Mouse (Mus musculus) yolk sac, embryonic 10.5 days (tissue): ENCODE measurements around the gene Pias4.
A peak's percentile ranks its signal among the peaks of the same experiment; 100 is the strongest.
"Not testable (repeated sequence)": the region's sequence is repeated elsewhere in the genome, so short reads cannot be mapped to it uniquely, and the experiment has no call there.

Experiments
- DNase-seq: peaks from one replicate; pipeline ENCODE4 v3.0.0-alpha.2; 2017; ENCODE audit warnings: low spot score

Gene Pias4

GRCm38 (mm10) chr10:81190912-81191321 lies 23.2 kb upstream of the Pias4 start:
- DNase-seq: no peak

- DNase-seq: no peak
Observed at GRCm38 (mm10) chr10:81190236-81190911, 22.7 kb upstream of the Pias4 start.

- DNase-seq: no peak
Observed at GRCm38 (mm10) chr10:81189821-81190220, 22.1 kb upstream of the Pias4 start.

GRCm38 (mm10) chr10:81187161-81187560 lies 19.4 kb upstream of the Pias4 start:
- DNase-seq: no peak

- DNase-seq: peak; percentile 78
Observed at GRCm38 (mm10) chr10:81184765-81185164, 17.0 kb upstream of the Pias4 start.

- DNase-seq: no peak
Observed at GRCm38 (mm10) chr10:81183805-81184204, 16.1 kb upstream of the Pias4 start, which contains the start of gene 4930442H23Rik. TSS of gene 4930442H23Rik (minus strand) at chr10:81183849.

- DNase-seq: peak; percentile 99
Observed at GRCm38 (mm10) chr10:81182336-81183333, 14.9 kb upstream of the Pias4 start, which contains the start of gene Dapk3. TSS of gene Dapk3 (plus strand) at chr10:81183005.

GRCm38 (mm10) chr10:81181860-81182259 lies 14.1 kb upstream of the Pias4 start:
- not testable (repeated sequence) for DNase-seq

GRCm38 (mm10) chr10:81180946-81181345 lies 13.2 kb upstream of the Pias4 start:
- no peak for DNase-seq

GRCm38 (mm10) chr10:81179451-81180342 lies 12.0 kb upstream of the Pias4 start:
- DNase-seq: no peak

GRCm38 (mm10) chr10:81178927-81179326 lies 11.2 kb upstream of the Pias4 start:
- no peak for DNase-seq

GRCm38 (mm10) chr10:81177958-81178712 lies 10.4 kb upstream of the Pias4 start:
- no peak for DNase-seq

GRCm38 (mm10) chr10:81177491-81177925 lies 9.8 kb upstream of the Pias4 start:
- no peak for DNase-seq

- DNase-seq: peak; percentile 97
Observed at GRCm38 (mm10) chr10:81176466-81177271, 8.9 kb upstream of the Pias4 start, which contains the start of gene Eef2. TSS of gene Eef2 (plus strand) at chr10:81176631.

- no peak for DNase-seq
Observed at GRCm38 (mm10) chr10:81175936-81176465, 8.3 kb upstream of the Pias4 start.

- DNase-seq: not testable (repeated sequence)
Observed at GRCm38 (mm10) chr10:81175345-81175701, 7.6 kb upstream of the Pias4 start.

- DNase-seq: peak; percentile 85
Observed at GRCm38 (mm10) chr10:81174617-81175344, 7.1 kb upstream of the Pias4 start.

GRCm38 (mm10) chr10:81173132-81173531 lies 5.4 kb upstream of the Pias4 start:
- DNase-seq: peak; percentile 71

- not testable (repeated sequence) for DNase-seq
Observed at GRCm38 (mm10) chr10:81169411-81169900, 1.7 kb upstream of the Pias4 start.
